Mouse (Mus musculus): ENCODE data around the gene Bnc2.

Bnc2 gene

DNA sequence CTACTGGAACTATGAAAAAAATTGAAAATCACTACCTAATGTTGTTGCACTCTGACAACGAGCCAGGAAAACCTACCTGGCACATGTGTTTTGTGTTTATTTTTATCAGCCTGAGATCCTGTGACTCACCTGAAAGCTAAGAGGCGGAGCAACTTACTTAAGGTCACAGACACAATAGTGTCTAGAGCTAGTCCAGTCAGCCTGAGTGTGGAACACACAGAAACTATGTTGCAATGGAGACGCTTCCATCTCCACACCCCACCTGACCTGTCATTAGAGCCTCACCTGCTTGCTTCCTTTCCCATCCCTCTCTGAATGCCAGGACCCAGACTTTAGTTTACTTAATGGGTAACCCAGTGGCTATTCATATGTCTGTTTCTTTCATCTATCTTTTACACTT is 364.2 kb downstream of the Bnc2 start:
- no peak for DNase-seq

DNA sequence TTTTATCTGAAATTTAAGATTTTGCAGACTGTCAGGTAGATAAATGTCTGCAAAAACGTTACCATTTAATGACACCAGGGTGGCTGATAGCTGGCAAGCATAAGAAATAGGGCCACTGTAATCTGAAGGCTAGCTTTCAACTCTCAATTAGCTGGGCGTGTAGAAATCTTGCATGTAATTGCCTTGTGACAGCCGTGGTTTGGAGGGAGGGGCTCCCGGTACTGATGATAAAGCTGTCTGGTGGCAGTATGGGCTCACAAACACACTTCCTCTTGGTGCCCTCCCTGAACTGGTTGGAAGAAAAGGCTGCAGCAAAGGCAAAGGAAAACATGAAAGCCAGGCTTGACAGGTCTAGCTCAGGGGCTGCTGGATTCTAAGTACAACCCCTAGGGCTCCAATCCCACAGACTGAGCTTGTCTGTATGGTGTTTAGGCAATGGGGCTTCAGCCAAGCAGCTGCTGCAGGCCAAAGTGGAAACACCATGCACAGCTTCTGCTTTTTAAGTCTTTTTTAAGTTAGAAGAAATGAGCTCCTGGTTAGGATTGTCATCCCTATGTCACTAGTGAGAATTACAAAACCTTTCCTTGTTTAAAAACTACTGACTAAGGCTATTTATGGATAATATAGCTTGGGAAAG is 366.7 kb downstream of the Bnc2 start:
- DNase-seq, result no peak

DNA sequence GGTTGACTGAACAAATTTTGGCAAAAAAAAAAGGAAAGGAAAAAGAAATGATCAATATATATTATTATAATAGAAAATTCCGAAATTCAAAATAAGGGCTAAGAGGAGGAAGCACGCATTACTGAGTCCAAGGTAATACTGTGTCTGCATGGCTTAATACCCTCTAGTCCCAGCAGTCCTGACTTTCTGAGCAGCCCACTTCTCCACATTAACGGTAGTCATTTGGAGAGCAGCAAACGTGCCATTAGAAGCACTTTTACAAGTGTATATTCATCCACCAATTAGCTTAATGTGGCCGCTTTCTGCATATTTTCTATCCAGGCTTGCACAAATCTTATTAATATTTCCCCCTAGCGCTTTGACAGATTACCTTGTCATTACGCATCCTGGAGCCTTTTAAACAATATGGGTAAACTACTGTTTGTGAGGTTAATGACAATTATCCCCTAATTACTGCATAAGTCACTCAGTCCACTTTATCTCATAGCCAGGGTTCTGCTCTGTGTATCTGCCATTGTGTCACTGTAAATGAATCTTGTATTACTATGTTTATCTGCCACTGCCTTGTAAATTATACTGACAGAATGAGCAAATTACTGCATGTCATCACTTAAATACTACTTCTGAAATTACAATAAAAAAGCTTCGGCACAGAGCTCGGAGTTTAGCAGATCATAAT is 368.0 kb downstream of the Bnc2 start:
- no peak for DNase-seq

DNA sequence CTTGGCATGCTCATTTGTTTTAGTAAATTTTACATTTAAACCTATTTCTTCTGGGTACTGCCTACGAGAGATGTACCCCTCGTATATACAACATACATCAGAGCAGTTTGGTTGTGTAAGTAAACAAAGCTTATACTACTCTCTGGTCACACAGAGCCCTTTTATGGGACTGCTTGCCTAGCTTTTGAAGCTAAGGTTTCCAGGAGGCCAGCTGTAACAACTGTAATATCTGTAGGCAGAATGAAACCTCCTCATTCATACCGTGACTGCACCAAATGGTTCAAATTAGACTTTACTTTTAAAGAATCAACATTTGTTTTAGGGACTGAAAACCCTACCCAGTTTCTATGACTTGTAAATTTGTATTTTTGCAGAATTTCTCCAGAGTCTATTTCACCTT is 372.1 kb downstream of the Bnc2 start:
- DNase-seq, result no peak

DNA sequence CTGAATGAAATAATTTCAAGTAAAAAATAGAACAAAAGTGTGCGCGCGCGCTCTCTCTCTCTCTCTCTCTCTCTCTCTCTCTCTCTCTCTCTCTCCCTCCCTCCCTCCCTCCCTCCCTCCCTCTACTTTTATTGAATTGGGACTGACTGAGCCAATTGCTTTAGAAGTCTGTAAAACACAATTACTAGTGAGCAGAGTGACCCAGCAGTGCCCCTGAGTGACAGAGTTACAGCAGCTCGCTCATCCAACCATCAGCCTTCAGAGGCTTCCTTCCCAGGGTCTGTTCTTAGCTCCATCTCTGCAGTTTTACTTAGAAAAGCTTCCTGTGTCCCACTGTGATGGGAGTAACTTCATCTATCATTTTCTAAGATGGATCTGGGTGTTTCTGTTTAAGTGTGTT is 389.9 kb downstream of the Bnc2 start:
- no peak for DNase-seq

DNA sequence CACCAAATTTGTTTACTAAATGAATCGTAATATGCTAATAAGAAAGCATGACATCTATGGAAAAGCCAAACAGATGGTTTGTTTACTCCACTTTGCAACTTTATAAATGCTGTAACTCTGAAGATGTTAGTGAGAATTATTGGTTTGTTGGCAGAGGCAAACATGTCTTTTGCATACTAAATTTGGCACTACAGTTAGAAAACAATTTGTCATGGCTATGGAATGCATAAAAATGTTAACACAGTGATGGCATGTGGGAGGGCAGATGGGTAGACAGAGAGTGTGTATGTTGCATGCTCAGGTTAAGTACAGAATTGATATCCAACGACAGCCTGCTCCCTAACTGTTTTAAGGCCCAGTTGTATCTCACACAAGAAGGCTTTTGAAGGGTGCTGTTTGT is 392.4 kb downstream of the Bnc2 start:
- DNase-seq, result no peak

- DNase-seq, result no peak
Observed at GRCm38 (mm10) chr4:84278156-84278555, 396.9 kb downstream of the Bnc2 start.

DNA sequence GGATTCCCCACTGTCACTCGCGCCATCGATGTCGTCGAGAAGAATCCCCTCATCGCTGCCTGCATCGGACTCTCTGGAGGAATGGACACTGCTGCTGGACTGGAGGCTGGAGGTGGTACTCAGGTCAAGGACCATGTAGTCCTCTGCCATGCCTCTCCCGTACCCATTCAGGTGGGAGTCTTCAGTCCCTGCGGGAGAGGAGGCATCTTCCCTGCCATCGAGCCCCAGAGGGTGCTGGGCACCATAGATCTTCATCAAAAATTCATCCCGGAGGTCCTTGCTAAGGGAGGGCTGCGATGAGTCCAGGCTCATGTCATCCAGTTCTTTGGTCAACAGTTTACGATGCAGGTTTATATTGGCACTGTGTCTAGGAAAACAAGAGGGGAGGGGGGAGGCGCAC is 399.0 kb downstream of the Bnc2 start:
- DNase-seq, result no peak

DNA sequence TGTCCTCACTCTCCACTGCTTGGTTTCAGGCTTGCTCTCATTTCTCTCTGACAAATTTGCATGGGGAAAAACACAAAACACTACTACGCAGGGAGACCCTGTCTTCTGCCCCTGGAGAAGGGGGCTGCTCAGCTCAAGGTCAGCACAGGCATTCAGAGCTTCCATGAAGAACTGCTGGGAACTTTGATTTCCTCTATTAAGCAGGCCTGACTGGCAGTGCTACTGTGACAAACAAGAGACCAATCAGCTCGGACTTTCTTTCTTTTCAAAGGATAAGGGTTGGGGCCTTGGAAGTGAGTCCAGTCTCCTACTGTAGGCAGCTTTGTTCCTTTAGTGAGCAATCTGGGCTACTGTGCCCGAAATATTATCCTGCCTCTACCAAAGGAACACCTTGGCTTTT is 400.9 kb downstream of the Bnc2 start:
- no peak for DNase-seq

DNA sequence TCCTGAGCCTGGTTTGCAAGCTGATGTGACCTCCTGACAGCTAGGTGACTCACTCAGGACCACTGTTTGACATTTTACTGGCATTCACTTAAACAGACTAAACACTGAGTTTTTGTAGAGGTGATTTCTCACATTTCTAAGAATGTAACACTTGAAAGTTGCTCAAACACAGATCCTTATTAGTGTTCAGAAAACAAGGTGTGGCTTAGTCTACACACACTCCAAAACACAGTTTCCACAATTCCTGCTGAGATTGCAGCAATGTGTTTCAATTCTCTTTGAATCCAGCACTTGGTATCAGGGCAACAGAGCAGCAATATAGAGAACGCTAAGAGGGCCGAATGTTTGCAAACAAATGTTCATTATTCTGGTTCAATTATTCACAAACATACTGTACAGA is 402.2 kb downstream of the Bnc2 start:
- DNase-seq, result no peak

DNA sequence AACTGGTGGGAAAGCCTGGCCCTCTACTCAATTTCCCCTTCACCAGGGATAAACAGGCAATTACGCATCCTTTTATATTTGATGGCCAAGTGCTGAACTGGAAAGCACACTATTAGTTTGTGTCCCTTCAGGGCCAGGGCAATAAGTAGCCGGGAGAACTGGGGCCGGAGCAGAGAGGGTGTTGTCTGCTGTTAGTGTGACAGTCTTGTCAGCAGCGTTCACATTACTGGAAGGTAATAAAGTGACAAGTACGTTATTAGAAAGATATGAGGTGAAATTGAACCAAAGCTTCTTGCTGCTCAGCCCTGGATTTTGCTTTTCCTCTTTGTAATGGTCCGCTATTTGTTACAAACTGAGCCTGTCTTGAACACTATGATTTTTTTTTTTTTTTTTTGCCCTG is 405.2 kb downstream of the Bnc2 start:
- no peak for DNase-seq

GRCm38 (mm10) chr4:84247356-84247755 is 427.7 kb downstream of the Bnc2 start:
- DNase-seq, result no peak

DNA sequence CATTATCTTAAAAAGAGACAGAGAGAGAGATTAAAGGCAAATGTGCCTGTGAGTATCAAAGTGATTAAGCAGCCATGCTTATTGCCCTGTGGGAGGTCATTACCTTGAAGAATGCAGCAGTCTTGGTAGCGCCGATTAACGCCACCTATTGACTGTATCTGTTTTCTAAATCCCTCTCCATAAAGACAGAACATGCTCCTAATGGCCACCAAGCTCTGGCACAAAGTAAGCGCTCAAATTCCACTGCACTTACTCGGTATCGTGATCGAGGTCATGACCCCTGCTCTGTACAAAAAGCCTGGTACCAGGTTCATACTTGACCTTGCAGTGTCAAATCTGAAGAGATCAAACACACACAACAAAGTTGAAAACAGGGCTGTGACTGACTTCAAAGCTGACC is 442.7 kb downstream of the Bnc2 start:
- DNase-seq, result no peak

GRCm38 (mm10) chr4:84231251-84231650 is 443.8 kb downstream of the Bnc2 start:
- no peak for DNase-seq

- no peak for DNase-seq
Observed at GRCm38 (mm10) chr4:84229189-84229960, 445.7 kb downstream of the Bnc2 start.

- DNase-seq, result no peak
Observed at GRCm38 (mm10) chr4:84228551-84228950, 446.5 kb downstream of the Bnc2 start.

All from lung, postnatal 4 days (tissue).